Mouse (Mus musculus) gastrocnemius, adult 2 months (tissue): ENCODE data around the gene Fbln5. TPM values are rescaled to one million over a fixed set of nuclear protein-coding genes. Genes with fewer than 3 reads are reported as not detected.

Experiments
- DNase-seq: peaks from one replicate; pipeline ENCODE4 v3.0.0; 2022
- H3K27ac ChIP-seq: fragments of 200-600 bp; 2 replicates; pipeline ENCODE4 v1.8.1; 2022; ENCODE audit warnings: mild to moderate bottlenecking
- H3K4me3 ChIP-seq: fragments of 200-600 bp; 2 replicates; pipeline ENCODE4 v1.8.1; 2022; ENCODE audit warnings: mild to moderate bottlenecking, moderate library complexity
- CTCF ChIP-seq: fragments of 200-600 bp; IDR thresholded peaks from 2 replicates; pipeline ENCODE4 v1.8.1; 2022; ENCODE audit warnings: antibody characterized with exemption, mild to moderate bottlenecking, moderate library complexity
- intact Hi-C: fragments of 180-260 bp; cut with DNase I; formaldehyde crosslinking; loops from one replicate; pipeline ENCODE4 v1.15.1; 2025
- total RNA-seq, 2 experiments: library from RNA; stranded (reverse); gene quantifications; 2 replicates each; pipeline ENCODE4 v1.2.3; 2021

The Fbln5 gene
- total RNA-seq, 2 experiments from 2014 or later = 12.1 to 18.6 TPM

DNA sequence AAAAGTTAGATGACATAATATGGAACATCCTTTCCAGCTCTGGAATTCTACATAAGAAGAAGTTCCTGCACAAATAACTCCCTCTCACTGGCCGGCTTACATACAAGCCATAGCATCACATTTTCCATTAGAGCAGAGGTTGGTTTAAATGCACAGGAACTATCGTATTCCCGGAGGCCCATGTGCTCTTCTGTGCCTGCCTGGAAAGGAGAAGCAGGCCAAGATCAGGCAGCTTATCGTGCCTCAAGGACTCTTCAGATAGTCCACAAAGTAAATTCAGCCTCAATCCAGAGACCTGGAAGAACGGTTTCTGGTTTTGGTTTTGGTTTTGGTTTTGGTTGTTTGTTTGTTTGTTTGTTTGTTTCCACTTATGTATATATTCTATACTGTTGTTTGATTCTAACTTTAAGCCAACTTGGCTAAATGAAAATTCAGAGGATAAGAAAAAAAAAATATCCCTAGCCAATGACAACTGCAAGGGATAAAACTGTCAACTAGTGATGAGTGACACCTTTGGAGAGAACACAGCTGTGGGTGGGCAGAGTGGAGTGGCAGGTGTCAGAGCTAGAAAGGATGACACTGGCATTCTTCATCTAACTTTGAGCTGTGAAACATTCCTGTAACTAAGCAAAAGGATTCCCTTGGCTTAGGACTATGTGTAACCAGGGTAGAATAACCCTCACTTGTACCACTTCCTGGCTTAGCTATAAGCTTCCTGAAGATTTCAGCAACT lies 48.4 kb downstream of the Fbln5 start:
- no peak for DNase-seq
- Histone ChIP-seq H3K27ac (no peak overlapping the region), H3K4me3 (no peak overlapping the region)
- intact Hi-C loops = no loop called here
- TF ChIP-seq CTCF = no peak

DNA sequence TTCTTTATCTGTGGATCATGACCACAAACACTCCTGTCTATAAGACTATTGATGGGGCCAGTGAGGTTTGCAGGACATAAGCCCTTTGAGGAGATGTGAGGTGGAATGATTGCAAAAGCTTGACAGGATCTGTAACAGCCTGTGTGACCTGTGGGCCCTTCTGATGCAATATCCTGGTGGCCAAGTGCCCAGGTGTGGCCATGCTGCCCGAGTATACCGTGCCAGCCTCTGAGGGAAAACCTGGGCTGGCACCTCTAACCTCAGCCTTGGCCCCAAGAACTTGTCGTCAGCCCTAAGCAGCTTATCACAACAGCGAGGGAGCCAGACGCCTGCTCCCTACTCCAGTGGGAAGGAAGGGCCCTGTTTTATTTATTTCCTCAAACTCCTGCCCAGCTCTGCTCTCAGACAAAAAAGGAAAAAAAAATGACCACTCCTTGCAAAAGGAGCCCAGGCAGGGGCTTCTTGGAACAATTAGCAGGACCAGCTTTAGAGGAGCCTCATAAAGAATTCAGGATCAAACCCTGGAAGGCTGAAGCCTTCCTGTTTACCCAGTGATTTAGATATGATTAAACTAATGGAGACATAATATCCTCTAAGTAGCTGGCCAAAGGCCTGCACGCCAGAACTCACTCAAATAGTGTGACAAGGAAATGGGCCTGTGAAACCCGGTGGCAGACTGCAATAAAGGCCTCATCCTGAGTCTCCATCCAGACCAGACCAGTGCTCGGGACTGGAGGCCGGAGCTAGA lies 51.4 kb downstream of the Fbln5 start:
- Histone ChIP-seq H3K4me3 (no peak overlapping the region), H3K27ac (peak overlapping the region; percentile 36)
- DNase-seq = peak; percentile 51
- intact Hi-C loops = no loop called here
- no peak for TF ChIP-seq CTCF

DNA sequence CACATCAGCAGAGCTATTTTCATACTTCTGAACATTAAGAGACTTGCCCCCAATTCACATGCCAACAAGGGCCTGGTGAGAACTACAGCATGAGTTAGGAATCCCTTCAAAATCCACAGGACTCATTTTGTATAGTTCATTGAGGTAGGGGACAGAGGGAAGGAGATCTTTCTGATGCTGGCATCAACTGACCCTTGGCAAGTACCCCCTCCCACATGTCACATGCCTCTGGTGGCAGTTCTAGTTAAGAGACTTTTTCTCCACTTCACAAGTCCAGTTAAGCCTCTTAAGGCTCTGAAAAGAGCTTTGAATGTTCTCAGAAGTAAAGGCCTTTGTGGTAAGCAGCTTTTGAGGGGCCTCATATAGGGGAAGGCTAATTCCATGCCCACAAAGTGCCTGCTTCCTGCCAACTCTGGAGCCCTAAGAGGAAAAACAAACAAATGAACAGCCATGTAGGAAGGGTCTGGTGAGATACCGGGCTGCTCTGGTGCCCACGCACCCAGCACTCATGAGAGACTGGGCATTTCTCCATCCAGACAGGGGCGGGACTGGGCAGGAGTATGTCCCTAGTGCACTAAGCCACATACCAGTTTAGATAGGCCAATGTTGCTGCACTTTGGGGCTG lies 52.5 kb downstream of the Fbln5 start:
- H3K27ac ChIP-seq = peak overlapping the region; percentile 16
- DNase-seq = no peak

GRCm38 (mm10) chr12:101764870-101765269 lies 54.0 kb downstream of the Fbln5 start:
- no peak for DNase-seq
- Histone ChIP-seq H3K4me3 (no peak overlapping the region), H3K27ac (no peak overlapping the region)
- intact Hi-C loops = loop anchor here (5.0 kb wide), 1 partner anchor 52 kb away; the partner anchor contains the start of gene Fbln5
- TF ChIP-seq CTCF = no peak

More for the DNA sequence above, 52.5 kb downstream of the Fbln5 start:
- no peak for TF ChIP-seq CTCF
- intact Hi-C loops = no loop called here
- no peak overlapping the region for H3K4me3 ChIP-seq

DNA sequence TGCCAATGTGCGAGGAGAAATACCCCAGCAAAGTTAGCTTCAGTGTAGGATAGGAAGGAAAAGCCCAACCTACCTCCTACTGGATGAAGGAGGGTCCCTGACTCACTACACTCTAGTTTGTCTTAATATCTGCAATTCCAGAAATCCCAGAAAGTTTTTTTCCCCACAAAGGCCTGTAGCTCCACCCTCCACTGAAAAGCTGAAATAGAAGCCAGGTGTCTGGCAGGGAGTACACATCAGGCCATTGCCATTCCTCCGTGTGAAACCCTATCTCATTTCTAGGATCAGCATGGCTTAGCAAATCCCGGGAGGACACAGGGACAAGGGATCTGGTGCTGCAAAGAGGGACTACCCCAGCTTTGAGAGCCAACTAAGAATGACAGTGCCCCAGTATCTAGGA lies 55.8 kb downstream of the Fbln5 start:
- DNase-seq = peak; percentile 27
- Histone ChIP-seq H3K27ac (peak overlapping the region; percentile 51), H3K4me3 (no peak overlapping the region)
- intact Hi-C loops = loop anchor here (5.0 kb wide), 1 partner anchor 54 kb away; the partner anchor contains the start of gene Fbln5
- TF ChIP-seq CTCF = no peak

DNA sequence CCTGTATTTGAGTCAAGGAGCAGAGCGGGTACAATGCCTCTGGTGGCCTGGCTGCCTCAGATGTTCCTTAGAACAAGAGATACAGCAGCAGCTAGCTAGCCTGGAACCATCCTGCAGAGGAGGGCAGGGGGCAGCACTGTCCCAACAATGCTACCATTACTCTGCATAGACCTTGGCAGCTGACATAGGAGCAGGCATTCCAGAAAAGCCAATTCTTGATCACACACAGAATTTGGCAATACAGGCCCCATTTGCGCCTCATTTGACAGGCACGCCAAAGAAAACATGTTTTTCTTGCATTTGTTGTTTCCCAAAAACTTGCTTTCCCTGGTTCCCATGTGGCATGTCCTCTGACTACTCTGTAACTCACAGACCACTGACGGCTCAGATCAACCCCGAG lies 56.8 kb downstream of the Fbln5 start:
- intact Hi-C loops = loop anchor here (5.0 kb wide), 1 partner anchor 55 kb away; the partner anchor contains the start of gene Fbln5
- H3K27ac ChIP-seq = peak overlapping the region; percentile 6; the same call in 1 of the 2 replicates
- peak; percentile 50 for DNase-seq
- TF ChIP-seq CTCF = peak; percentile 48
- H3K4me3 ChIP-seq = no peak overlapping the region

GRCm38 (mm10) chr12:101759440-101760045 lies 59.3 kb downstream of the Fbln5 start:
- Histone ChIP-seq H3K4me3 (no peak overlapping the region), H3K27ac (no peak overlapping the region)
- TF ChIP-seq CTCF = no peak
- intact Hi-C loops = loop anchor here (5.0 kb wide), 1 partner anchor 58 kb away; the partner anchor contains the start of gene Fbln5
- DNase-seq = no peak

DNA sequence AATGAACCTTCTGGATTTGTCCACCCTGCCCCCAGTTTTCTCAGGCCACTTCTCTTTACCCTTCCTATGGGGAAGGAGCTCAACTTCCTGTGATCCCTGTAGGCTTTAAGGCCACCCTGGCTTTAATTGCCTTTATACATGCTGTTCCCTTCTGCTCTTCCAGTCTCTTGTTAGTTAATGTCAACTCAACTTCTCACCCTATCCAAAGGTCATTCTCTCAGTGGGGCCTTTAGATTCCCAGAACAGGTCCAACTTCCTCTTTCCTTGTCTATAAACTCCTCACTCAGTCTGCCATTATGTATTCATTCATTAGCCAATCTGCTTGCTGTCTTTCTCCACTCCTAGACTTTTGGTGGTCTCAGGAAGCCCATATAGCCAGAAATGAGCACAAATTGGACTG lies 60.2 kb downstream of the Fbln5 start:
- intact Hi-C loops = no loop called here
- TF ChIP-seq CTCF = no peak
- no peak for DNase-seq
- Histone ChIP-seq H3K27ac (no peak overlapping the region), H3K4me3 (no peak overlapping the region)

DNA sequence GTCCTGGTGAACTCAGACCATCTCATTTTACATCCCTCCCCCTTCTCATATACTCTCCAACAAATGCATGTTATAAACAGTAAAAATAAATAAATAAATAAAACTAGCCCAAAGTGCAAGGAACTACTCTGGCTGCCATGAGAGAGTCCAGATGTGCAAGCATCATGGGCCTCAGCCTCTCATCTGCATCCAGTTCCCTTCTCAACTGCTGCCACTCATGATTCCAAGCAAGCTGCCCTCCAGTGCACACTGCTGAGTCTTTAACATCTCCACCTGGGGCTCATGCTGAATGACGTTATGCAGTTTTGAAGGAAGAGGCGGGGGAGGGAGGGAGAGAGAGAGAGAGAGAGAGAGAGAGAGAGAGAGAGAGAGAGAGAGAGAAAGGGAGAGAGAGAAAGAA lies 76.5 kb downstream of the Fbln5 start:
- no peak for TF ChIP-seq CTCF
- no peak for DNase-seq
- Histone ChIP-seq H3K4me3 (no peak overlapping the region), H3K27ac (no peak overlapping the region)
- intact Hi-C loops = no loop called here

DNA sequence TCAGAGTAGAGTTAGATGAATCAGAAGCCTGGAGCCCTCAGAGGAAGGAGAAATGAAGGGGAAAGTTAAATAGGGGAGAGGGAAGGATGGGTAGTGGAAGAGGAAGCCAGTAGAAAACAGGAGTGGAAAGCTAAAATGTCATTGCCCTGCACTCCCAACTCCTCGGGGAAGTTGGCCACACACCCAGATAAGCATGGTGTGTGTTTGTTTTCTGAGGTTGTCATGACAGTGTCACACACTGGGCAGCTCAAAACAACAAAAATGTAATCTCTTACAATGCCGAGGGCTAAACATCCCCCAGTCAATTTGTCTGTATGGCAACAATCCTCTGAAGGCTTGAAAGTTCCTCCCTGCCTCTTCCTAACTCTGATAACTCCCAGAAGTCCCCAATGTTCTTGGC lies 78.4 kb downstream of the Fbln5 start:
- no peak for TF ChIP-seq CTCF
- Histone ChIP-seq H3K27ac (peak overlapping the region; percentile 51), H3K4me3 (no peak overlapping the region)
- DNase-seq = no peak
- intact Hi-C loops = no loop called here

DNA sequence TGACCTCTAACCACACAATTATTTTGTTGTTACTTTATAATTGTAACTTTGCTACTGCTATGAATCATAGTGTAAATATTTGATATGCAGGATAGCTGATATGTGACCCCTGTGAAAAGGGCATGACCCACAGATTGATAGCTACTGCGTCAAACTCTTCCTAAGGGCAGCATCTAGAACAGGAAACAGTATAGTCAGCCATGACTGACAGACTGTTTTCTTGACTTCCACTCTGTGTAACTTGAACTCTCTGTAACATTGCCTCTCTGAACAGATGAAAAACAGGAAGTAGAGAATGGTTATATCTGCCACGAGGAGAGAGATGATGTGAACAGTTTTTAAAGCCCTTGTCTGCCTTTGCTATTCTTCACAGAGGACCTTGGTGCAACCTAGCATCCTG lies 78.8 kb downstream of the Fbln5 start:
- intact Hi-C loops = no loop called here
- Histone ChIP-seq H3K27ac (peak overlapping the region; percentile 51), H3K4me3 (no peak overlapping the region)
- no peak for DNase-seq
- no peak for TF ChIP-seq CTCF

DNA sequence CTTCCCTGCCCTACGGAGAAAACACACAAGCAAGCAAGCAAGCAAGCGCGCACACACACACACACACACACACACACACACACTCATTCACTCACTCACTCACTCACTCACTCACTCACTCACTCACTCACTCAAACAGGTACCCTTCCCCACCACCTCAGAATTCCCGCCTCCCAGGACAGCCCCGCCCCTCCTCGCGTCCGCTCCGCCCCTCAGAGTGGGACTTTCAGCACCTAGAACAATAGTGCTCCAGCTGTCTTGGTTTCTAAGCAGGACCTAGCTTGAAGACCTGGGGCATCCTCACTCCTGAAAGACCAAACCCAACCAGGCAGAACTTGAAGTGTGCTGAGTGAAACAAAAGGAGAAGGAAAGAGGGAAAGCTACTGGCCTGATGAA lies 100.1 kb downstream of the Fbln5 start:
- no peak for DNase-seq
- Histone ChIP-seq H3K4me3 (peak overlapping the region; percentile 87), H3K27ac (no peak overlapping the region)
- TF ChIP-seq CTCF = no peak
- intact Hi-C loops = no loop called here
